Mouse (Mus musculus) thymus, adult 18-20 months (tissue): ENCODE data around the gene Ift43.

Source experiments
- DNase-seq, 2 experiments: peaks; one replicate each; pipeline ENCODE4 v3.0.0; 2022; ENCODE audit warnings: mixed read lengths in 2 of 2

The Ift43 gene

DNA sequence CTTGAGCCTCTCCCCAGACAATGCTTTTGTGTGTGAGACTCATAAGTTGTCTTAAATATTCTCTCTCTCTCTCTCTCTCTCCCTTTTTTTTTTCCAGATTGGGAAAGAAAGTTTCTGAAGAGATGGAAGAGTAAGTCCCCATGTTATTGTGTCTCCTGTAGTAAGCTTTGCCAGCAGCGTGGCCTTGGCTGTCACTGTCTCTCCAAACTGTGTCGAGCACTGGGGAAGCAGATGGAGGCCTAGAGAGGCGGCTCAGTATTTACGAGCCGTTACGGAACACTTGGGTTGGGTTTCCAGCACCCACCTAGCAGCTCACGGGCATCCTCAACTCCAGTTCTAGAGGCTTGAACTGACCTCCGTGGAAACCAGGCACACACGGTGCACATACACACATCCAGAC, 56.4 kb downstream of the Ift43 start:
- DNase-seq = no peak

DNA sequence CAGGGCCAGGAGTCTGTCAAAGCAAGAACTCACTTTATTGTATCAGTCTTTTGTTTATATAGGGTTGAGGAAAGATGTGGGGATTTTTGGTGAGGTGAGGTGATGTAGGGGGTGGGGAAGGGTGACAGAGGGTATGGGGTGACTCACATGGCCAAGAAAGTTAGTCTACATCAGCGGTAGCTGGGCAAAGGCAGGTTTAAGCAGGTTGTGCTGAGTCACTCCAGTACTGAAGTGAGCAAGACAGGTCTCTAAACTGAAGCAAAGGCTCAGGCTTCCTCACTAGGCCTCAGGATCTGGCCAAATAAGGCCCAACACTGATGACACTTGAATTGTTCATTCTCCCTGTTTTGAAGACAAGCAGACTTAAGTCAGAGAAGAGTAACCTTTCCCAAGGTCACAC, 60.0 kb downstream of the Ift43 start:
- DNase-seq = no peak

- no peak for DNase-seq
These were observed 63.9 kb downstream of the Ift43 start for GRCm38 (mm10) chr12:86146246-86146645.

- no peak for DNase-seq
These were observed 65.9 kb downstream of the Ift43 start for GRCm38 (mm10) chr12:86148271-86148670.

DNA sequence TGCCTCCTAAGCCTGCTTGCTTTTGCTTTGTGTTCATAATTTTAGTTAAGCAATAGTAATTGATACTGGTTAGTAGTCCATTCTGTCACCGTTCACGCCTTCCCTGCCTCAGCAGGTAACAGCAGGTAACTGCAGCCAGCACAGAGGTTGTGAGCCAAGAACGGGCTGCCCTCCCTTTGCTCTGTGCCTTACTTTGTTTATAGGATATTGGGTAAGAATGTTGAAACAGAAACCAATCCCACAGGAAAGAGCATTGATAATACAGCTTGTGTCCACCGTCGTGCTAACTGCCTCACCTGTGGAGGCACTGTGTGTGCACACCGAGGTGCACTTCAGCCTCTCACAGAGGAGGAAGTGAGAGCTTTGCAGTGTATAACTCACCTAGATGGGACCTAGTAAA, 66.7 kb downstream of the Ift43 start:
- no peak for DNase-seq

DNA sequence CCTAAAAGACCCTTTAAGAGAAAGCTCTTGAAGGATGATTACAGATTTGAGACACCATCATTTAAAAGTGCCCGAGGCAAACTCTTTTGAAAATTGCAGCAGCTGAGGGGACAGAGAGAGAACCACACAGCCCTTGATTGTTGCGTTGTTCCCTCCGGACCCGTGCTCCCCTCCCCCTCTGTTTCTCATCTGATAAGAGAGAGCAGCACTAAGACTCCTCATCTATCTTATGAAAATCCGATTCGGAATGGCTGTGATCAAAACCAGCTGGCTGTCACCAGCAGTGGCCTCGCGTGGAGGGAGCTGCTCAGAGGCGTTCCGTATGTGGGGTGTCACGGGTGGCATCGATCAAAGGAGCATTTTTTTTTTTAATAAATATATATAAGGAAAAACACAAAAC, 69.6 kb downstream of the Ift43 start:
- DNase-seq = no peak

DNA sequence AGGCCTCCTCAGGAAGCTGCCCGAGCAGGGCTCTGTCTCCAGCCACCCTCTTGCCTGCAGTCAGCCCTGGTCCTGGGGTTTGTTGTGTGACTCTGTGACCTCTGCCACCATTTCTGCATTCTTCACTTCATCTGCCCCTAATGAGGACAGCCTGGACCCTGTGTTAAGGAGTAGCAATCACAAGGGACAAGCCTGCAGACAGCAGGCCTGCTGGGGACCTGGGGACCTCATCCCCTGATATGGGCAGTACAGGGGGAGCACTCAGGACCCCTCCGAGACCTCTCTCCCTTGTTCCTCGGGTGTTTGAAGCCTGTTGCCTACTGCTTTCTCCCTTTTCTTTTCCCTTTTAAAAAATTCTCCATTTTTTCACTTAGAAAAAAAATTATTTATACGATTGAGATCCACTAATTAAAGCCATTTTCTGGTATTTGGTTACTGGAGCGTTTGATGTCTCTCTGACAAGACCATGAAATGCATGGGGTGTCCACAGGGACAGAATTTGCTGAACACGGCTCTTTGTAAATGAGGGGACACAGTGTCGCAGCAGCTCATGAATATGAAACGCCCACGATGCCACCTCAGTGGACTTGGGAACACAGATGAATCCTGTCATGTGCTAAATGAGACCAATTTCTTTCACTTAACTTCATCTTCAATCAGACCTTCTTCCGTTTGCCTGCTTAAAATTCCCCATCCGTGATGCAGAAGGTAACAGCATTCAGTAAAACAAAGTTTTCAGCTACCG, 71.0 kb downstream of the Ift43 start:
- no peak for DNase-seq

DNA sequence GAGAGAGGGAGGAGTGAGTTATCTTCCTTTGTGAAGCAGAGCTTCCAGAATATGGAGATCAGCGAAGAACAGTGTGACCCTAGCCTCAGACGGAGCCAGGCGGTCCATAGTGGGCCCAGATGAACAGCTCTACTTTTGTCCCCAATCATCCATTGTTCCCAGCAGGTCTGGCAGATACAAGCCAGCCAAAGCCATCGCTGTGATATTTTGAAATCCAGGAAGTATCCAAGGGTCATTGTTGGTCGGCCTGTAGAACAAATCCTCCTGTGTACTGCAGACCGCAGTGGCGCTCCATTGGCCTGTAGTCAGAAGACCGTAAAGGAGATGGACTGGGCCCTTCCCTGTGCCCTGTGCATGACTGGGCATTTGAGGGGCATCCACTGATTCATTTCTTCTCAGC, 72.8 kb downstream of the Ift43 start:
- no peak for DNase-seq

DNA sequence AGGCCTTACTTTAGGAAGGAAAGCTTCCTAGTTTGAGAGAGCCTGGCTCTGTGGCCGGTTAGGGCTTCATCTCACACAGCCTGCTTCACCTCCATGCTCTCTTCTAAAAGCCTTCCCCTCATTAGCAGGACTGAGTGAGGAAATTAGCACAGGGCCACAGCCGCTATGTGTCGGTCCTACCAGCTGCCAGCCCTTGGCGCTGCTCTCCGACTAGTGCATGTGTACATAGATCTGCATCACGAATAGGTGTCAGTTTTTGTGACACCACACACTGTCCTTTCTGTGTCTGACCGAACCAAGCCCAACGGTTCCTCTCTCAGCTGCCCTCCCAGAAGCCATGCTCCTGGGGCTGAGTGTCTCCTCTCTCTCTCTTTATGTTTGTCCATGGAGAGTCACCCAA, 74.8 kb downstream of the Ift43 start:
- no peak for DNase-seq

DNA sequence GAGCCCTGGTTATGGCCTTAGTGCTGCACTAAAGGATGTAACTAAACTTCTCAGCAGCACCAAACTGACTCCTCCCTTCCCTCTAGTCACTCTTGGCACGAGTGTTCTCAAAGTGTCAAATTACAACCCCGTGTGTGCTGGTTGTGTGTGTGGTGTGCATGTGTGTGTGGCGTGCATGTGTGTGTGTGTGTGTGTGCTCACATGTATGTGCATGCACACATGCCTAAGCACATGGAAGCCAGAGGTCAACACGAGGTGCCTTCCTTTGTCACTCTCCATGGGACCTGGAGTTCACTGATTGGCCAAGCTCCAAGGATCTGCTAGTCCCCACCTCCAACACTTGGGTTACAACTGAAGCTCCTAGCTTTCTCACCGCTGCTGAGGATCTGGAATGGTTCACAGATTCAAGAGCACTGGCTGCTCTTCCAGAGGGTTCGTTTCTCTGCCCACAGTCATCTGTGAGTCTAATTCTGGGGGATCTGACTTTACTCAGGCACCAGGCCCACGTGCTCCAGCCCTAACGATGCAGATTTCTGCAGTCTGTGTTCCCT, 75.6 kb downstream of the Ift43 start:
- DNase-seq = no peak

DNA sequence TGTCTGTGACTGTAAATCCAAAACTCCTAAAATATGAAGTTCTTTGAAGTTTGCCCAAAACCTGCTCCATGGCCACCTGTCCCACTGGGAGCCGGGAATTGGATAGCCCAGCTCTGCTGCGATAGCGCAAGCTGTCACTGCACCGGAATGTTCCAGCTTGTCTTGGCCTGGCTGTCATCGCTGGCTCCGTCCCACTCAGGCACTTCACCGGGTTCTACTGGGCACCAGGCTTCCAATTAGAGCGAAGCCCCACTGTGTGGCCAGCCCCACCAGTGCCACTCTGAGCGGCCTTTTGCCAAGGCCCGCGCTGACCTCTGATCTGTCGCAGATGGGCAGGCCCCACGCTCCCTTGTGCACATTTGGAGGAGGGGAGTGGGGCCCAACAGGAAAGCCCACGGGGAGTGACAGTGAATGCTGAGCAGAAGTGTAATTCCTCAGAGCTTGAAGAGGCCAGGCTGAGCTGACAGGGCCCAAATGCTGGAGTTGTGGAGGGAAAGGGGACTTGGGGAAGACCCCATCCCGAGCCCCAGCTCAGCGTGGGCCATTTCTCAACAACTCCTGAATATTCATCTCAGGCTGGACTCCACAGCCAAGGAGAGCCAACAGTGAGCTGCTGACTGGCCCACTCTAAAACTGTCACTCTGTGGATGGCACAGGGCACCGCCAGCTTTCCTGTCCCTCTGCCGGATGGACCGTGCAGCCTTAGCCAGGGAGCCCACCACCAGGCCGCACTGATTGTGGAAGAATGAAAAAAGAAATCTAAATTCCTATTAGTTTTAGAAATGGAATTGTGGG, 76.5 kb downstream of the Ift43 start:
- DNase-seq = no peak

GRCm38 (mm10) chr12:86161436-86161835, 79.1 kb downstream of the Ift43 start:
- DNase-seq = no peak

DNA sequence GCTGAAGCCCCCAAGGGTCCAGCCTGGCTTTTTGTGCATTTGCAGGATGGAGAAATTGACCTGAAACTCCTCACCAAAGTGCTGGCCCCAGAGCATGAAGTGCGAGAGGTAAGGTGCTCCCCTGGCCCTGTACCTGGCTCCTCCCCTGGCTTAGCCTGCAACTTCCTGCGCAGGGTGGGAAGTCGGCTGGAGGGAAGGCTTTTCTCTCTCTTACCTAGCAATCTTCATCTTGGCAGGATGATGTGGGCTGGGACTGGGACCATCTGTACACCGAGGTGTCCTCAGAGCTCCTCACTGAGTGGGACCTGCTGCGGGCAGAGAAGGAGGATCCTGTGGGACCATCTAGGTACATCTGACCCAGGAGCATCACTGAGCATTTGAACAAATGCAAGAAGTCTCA, 79.6 kb downstream of the Ift43 start:
- DNase-seq = no peak

- no peak for DNase-seq
These were observed 80.8 kb downstream of the Ift43 start for GRCm38 (mm10) chr12:86162890-86163816.

DNA sequence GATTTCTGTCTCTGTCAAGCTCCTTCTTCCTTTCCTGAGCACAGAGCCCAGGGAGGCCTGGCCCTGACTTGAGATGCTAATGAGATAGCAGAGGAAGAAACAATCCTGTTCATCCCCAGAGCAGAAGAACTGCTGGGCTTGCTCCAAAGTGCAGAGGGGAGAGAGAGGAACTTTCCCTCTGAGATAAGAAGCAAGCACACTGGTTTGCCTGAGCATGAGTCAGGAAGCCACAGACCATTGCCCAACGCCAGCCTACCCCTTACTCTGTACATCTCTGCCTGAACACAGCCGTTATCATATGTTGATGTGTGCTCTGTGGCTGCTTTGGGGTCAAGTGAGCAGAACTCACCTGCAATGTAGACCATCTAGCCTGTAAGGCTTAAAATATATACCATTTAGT, 83.9 kb downstream of the Ift43 start:
- no peak for DNase-seq

DNA sequence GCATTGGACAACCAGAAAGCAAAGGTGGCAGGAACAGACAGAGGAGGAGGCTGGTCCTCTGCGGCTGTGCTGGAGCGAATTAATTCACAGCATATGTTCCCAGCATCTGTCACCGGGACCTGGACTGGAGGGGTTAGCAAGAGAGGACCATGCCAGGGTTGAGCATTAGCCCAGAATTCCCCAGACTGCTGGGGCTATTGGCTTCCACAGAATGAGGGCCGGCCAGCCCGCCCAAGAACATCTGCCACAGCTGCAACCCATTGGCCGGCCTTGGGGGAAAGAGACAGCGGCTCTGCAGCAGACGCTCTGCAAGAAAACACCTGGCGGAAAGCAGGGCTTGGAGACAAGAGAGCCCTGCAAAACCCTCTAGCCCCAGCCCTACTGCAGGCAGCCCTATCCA, 84.7 kb downstream of the Ift43 start:
- DNase-seq = no peak

- no peak for DNase-seq
These were observed 86.4 kb downstream of the Ift43 start for GRCm38 (mm10) chr12:86168712-86169111.

DNA sequence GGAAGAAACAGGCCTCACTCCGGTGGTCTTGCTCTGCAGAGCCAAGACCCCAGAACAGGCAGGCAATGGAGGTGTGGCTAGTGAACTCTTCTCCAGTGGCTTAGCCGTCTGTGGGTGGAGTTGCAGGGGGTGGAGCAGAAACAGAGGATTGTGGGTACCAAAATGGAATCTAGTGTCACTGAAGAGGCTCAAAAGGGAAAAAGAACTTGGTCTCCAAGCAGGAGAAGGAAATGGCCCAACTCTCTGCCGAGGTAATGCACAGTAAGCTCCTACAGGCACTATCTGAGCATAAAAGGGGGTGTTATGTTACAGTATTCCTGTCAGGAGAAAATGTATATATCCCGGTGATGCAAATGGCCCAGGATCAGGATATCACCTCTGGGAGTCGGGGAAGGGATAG, 86.9 kb downstream of the Ift43 start:
- no peak for DNase-seq

DNA sequence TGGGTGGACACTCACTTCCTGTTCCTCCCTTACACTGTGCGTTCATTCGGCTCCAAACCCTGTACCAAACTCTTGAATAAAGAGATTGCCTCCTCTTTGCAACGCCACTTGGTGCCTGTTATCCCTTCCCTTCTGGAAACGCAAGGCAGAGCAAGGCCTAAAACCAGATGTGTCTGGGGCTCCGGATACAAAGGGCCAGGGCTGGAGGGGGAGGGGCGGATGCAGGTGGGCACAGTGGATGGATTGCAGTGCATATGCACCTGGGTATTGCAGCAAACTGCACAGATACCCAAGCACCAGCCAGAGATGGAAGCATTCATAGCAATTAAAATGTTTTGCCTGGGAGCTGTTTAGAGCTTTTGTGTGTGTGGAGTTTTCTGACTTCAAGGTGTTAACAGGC, 91.0 kb downstream of the Ift43 start:
- DNase-seq = no peak

DNA sequence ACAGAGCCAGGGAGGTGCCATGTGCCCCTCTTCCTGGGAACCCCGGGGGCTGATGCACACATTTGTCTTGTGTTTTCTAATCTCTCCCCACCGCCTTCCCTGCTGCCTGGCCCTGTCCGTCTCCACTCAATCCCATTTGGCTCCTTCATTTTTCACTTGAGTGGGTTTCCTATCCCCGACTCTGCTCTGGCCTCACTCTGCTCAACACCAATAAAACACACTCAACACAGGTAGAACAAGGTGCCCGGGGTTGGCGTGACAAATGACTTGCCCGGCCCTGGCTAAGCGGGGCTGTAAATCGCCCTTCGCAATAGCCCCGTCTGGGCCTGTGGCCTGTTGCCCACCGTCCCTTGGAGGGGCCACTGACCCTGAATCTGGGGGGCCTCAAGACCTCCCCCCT, 92.0 kb downstream of the Ift43 start:
- DNase-seq = no peak

DNA sequence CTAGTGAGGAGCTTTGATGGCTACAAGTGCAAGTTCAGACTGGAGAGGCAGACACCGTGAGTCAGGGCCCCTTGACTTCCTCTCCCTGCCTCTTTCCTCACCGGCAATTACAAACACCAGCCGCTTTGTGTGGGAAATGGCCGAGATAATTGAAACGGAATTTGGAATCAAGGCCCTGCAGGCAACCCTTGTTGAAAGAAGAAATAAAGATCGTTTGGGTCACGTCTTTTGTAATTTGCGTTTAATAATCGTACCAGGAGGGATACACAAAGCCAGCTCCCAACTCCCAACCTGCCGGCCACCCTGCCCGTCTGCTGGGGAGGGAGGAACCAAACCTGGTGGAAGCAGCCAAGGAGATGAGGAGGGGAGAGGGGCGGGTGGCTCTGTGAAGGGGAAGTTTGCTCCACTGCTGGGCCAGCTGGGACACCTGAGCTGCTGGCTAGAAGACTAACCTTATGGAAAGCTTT, 93.2 kb downstream of the Ift43 start:
- DNase-seq = no peak

GRCm38 (mm10) chr12:86176675-86177339, 94.5 kb downstream of the Ift43 start:
- DNase-seq = no peak
